Mouse (Mus musculus) MEL (cell line): ENCODE results near the gene Rerg.

ENCODE experiments used
- BHLHE40 ChIP-seq: IDR thresholded peaks from 2 replicates; pipeline ENCODE4 v1.6.1; 2012; ENCODE audit warnings: low read depth, mild to moderate bottlenecking, inconsistent platforms, low read length, improper control_type of control experiment, borderline replicate concordance
- CTCF ChIP-seq, 3 experiments: IDR thresholded peaks in 2 of 3; conservative IDR thresholded peaks in 1 of 3; 2 replicates each; pipeline ENCODE4 v1.5.1; 2011 to 2012; ENCODE audit warnings: low read length in 3 of 3, low read depth in 2 of 3, mild to moderate bottlenecking in 2 of 3, improper control_type of control experiment in 1 of 3, inconsistent platforms in 1 of 3, mixed read lengths in 1 of 3, moderate library complexity in 1 of 3; ENCODE audit not compliant: control insufficient read depth in 1 of 3, insufficient read depth in 1 of 3, poor library complexity in 1 of 3, severe bottlenecking in 1 of 3
- ELF1 ChIP-seq: IDR thresholded peaks from 2 replicates; pipeline ENCODE4 v1.6.1; 2014; ENCODE audit warnings: low read depth, mild to moderate bottlenecking, inconsistent platforms, low read length, improper control_type of control experiment, moderate library complexity
- EP300 ChIP-seq, 2 experiments: IDR thresholded peaks; 2 replicates each; pipeline ENCODE4 v1.6.1; 2011; ENCODE audit warnings: improper control_type of control experiment in 2 of 2, low read length in 2 of 2, low read depth in 1 of 2, mild to moderate bottlenecking in 1 of 2
- MAX ChIP-seq: IDR thresholded peaks from 2 replicates; pipeline ENCODE4 v1.6.1; 2011; ENCODE audit warnings: low read length, improper control_type of control experiment
- MEF2A ChIP-seq: IDR thresholded peaks from 2 replicates; pipeline ENCODE4 v1.6.1; 2014; ENCODE audit warnings: low read depth, mild to moderate bottlenecking, inconsistent platforms, low read length, improper control_type of control experiment; ENCODE audit not compliant: poor library complexity, insufficient replicate concordance, severe bottlenecking; ENCODE audit errors: extremely low read depth
- MYC ChIP-seq: IDR thresholded peaks from 2 replicates; pipeline ENCODE4 v1.6.1; 2011; ENCODE audit warnings: low read depth, mild to moderate bottlenecking, low read length, improper control_type of control experiment, moderate library complexity
- POLR2A ChIP-seq, 2 experiments: IDR thresholded peaks; 2 replicates each; pipeline ENCODE4 v1.6.1; 2011 to 2012; ENCODE audit warnings: low read length in 2 of 2, mild to moderate bottlenecking in 2 of 2, control low read depth in 1 of 2, improper control_type of control experiment in 1 of 2, low read depth in 1 of 2, moderate library complexity in 1 of 2; ENCODE audit not compliant: control insufficient read depth in 1 of 2, insufficient read depth in 1 of 2, poor library complexity in 1 of 2
- SIN3A ChIP-seq: IDR thresholded peaks from 2 replicates; pipeline ENCODE4 v1.6.1; 2012; ENCODE audit warnings: low read length, improper control_type of control experiment, inconsistent platforms
- TAL1 ChIP-seq: IDR thresholded peaks from 2 replicates; pipeline ENCODE4 v1.6.1; 2012; ENCODE audit warnings: mild to moderate bottlenecking, inconsistent platforms, low read length, moderate library complexity, mixed read lengths
- TCF12 ChIP-seq: IDR thresholded peaks from 2 replicates; pipeline ENCODE4 v1.6.1; 2014; ENCODE audit warnings: low read depth, mild to moderate bottlenecking, inconsistent platforms, low read length, improper control_type of control experiment, moderate library complexity
- ZNF384 ChIP-seq: IDR thresholded peaks from 2 replicates; pipeline ENCODE4 v1.6.1; 2012; ENCODE audit warnings: low read depth, mild to moderate bottlenecking, inconsistent platforms, low read length, improper control_type of control experiment

DNA sequence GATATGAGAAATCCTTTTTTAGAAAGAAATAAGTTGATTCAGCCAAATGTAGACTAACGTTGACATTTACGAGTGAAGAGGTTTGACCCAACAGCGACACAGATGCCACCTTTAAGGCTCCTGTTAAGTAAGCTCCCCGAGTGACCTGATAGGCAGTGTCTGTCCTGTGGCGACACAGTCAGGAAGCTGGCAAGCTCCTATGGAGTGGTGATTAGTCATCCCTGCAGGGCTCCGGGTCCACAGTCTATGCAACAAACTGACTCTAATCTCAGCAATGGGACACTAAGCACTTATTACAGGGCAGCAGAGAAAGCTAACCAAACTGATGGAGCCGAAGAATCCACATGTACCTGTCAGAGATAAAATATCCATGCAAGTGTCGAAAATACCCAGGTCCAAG lies 98.0 kb downstream of the Rerg start:
- no peak for TF ChIP-seq CTCF (IDR thresholded peaks at IDR 0.05 in 2 of 3, conservative IDR thresholded peaks at IDR 0.05 in 1 of 3; ENCODE audit: control insufficient read depth in 1 of 3, insufficient read depth in 1 of 3, low read depth in 2 of 3, low read length in 3 of 3, poor library complexity in 1 of 3, severe bottlenecking in 1 of 3)
- no peak for TF ChIP-seq TAL1
- TF ChIP-seq SIN3A: no peak
- no peak for TF ChIP-seq TCF12
- TF ChIP-seq BHLHE40: no peak
- TF ChIP-seq POLR2A (IDR thresholded peaks at IDR 0.05; ENCODE audit: control insufficient read depth in 1 of 2, insufficient read depth in 1 of 2, low read depth in 1 of 2, low read length in 2 of 2, poor library complexity in 1 of 2): no peak
- TF ChIP-seq EP300 (IDR thresholded peaks at IDR 0.05; ENCODE audit: low read depth in 1 of 2, low read length in 2 of 2): no peak
- TF ChIP-seq MYC: no peak
- TF ChIP-seq MAX: no peak
- TF ChIP-seq ZNF384: no peak
- TF ChIP-seq MEF2A: no peak
- TF ChIP-seq ELF1: no peak
